ENCODE assay signal across 8 mouse cellular contexts in the genomic region with DNA sequence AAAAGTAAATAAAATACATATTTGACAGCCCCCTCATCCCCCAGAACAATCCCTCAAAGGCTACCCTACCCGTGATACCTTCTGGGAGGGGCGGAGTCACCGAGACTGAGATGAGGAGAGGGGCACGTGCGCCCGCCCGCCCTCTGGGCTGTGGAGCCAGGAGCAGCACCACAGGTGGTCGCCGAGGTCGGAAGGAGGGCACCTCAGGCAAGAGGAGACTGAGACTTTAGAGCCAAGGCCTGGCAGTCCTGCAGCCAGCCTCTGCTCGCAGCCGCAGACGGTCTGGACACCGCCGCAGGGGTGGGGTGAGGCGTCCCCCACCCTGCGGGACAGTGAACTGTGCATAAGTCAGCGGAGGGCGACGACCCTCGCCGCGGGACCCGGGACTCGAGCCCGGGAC. TPM values are rescaled to one million over a fixed set of nuclear protein-coding genes. Genes with fewer than 3 reads are reported as not detected.
DNase-seq lines count a peak whose midpoint lies in the region; ATAC-seq and TF ChIP-seq lines count a peak whose summit lies in the region.

No protein-coding gene starts in this region.

- peak overlapping the region; percentile 83 for H3K27ac ChIP-seq in heart, adult 2 months
- no peak overlapping the region for H3K27ac ChIP-seq in embryonic facial prominence, embryonic 12.5 days
- 0 out of 2 replicates have a peak overlapping the region, but pooled peaks have one; percentile 29 for H3K27ac ChIP-seq in limb, embryonic 15.5 days

- no peaks in the 10 kb centered on the region for H3K36me3 ChIP-seq in heart, adult 2 months (ENCODE audit: control insufficient read depth, insufficient read depth, low read length)
- H3K36me3 ChIP-seq in embryonic facial prominence, embryonic 12.5 days, result no peaks in the 10 kb centered on the region
- H3K36me3 ChIP-seq in limb, embryonic 15.5 days, result no peaks in the 10 kb centered on the region

- H3K4me1 ChIP-seq in heart, adult 2 months (ENCODE audit: control insufficient read depth, insufficient read depth, low read length), result peaks cover 10% of the 10 kb centered on the region
- H3K4me1 ChIP-seq in embryonic facial prominence, embryonic 12.5 days, result peaks cover 66% of the 10 kb centered on the region
- H3K4me1 ChIP-seq in limb, embryonic 15.5 days, result peaks cover 73% of the 10 kb centered on the region

- peak overlapping the region; percentile 25 for H3K9ac ChIP-seq in heart, adult 2 months (ENCODE audit: low read depth, low read length)
- peak overlapping the region; percentile 63 for H3K9ac ChIP-seq in embryonic facial prominence, embryonic 12.5 days
- H3K9ac ChIP-seq in limb, embryonic 15.5 days, result no peak overlapping the region

- WGBS in heart, adult 2 months, result 20% methylated on average over 26 of the region's 26 CpGs
- under 1% methylated on average over 26 of the region's 26 CpGs for WGBS in embryonic facial prominence, embryonic 12.5 days
- WGBS in limb, embryonic 15.5 days, result 4% methylated on average over 26 of the region's 26 CpGs

- H3K4me3 ChIP-seq in heart, adult 2 months, result peak overlapping the region; percentile 9; the same call in 1 of the 2 replicates
- peak overlapping the region; percentile 59 for H3K4me3 ChIP-seq in embryonic facial prominence, embryonic 12.5 days
- H3K4me3 ChIP-seq in limb, embryonic 15.5 days, result peak overlapping the region; percentile 67

- peak overlapping the region; percentile 84 for H3K4me2 ChIP-seq in embryonic facial prominence, embryonic 12.5 days (replicated peaks)
- H3K4me2 ChIP-seq in limb, embryonic 15.5 days, result peak overlapping the region; percentile 72

- no peak for TF ChIP-seq CTCF in heart, adult 2 months (IDR thresholded peaks at IDR 0.05)

- peak in 1 of 2 experiments; percentile 20 for DNase-seq in heart, adult 2 months
- no peak for DNase-seq in heart, postnatal 14 days
- peak; percentile 27 to 31 for DNase-seq in B cell, adult 2 months
- peak; percentile 48 for DNase-seq in thymus, postnatal 25 days
- DNase-seq in right cerebral cortex, adult 18-20 months, result no peak
- no peak for DNase-seq in adrenal gland, adult 18-20 months (ENCODE audit: low spot score in 2 of 2)

- ATAC-seq in embryonic facial prominence, embryonic 12.5 days (ENCODE audit: insufficient number of reproducible peaks, insufficient read depth, low FRiP score, low TSS enrichment), result no peak
- ATAC-seq in limb, embryonic 15.5 days (ENCODE audit: insufficient number of reproducible peaks, low FRiP score, low TSS enrichment, low read depth), result no peak

- H3K27me3 ChIP-seq in heart, adult 2 months (ENCODE audit: control insufficient read depth, insufficient read depth, low read length), result no peaks in the 10 kb centered on the region; the same call in 1 of the 2 replicates
- H3K27me3 ChIP-seq in embryonic facial prominence, embryonic 12.5 days, result peaks cover 49% of the 10 kb centered on the region
- peaks cover 6% of the 10 kb centered on the region; the same call in 1 of the 2 replicates for H3K27me3 ChIP-seq in limb, embryonic 15.5 days

- intact Hi-C loops in heart, adult 2 months (cut with DNase I), result no loop called here
- intact Hi-C loops in heart, postnatal 14 days (cut with DNase I), result no loop called here

- no peak for TF ChIP-seq POLR2A in heart, adult 2 months (IDR thresholded peaks at IDR 0.05; ENCODE audit: insufficient read depth, low read depth, low read length)

- no peaks in the 10 kb centered on the region for H3K79me2 ChIP-seq in heart, adult 2 months (replicated peaks; ENCODE audit: control insufficient read depth, insufficient read depth, low read length)

- TF ChIP-seq EP300 in heart, adult 2 months (IDR thresholded peaks at IDR 0.05; ENCODE audit: insufficient read depth, low read depth, low read length), result no peak

- no peaks in the 10 kb centered on the region for H3K9me3 ChIP-seq in embryonic facial prominence, embryonic 12.5 days
- no peaks in the 10 kb centered on the region for H3K9me3 ChIP-seq in limb, embryonic 15.5 days

RNA-seq across cellular contexts. Expression of gene Gadd45b, which starts 1.8 kb away (rescaled TPM):
- 10 to 100 TPM; 10.9 to 13.9 TPM for total RNA-seq in heart, adult 2 months (2021)
- polyA plus RNA-seq in heart, adult 2 months (2012; rRNA removed), result 10.0 and 10.1 TPM in 2 replicates
- total RNA-seq in heart, postnatal 14 days (2021), result 10 to 100 TPM; 13.6 to 17.2 TPM
- 15.9 and 20.5 TPM in 2 replicates for polyA plus RNA-seq in embryonic facial prominence, embryonic 12.5 days (2016; fragmentation: Nextera tagmentation; extraction: Ambion mirVana)
- 44.4 and 44.7 TPM in 2 replicates for polyA plus RNA-seq in limb, embryonic 15.5 days (2015; fragmentation: Nextera tagmentation; extraction: Ambion mirVana)
- total RNA-seq in adrenal gland, adult 18-20 months (2021), result 10 to 100 TPM; 34.1 to 75.0 TPM

RNA-seq across cellular contexts. Expression of gene Lmnb2, which starts 13.7 kb away (rescaled TPM):
- total RNA-seq in heart, adult 2 months (2021), result 1 to 10 TPM; 3.6 to 5.4 TPM
- polyA plus RNA-seq in heart, adult 2 months (2012; rRNA removed), result 5.4 and 7.4 TPM in 2 replicates
- 1 to 10 TPM; 5.1 to 7.0 TPM for total RNA-seq in heart, postnatal 14 days (2021)
- polyA plus RNA-seq in embryonic facial prominence, embryonic 12.5 days (2016; fragmentation: Nextera tagmentation; extraction: Ambion mirVana), result 70.3 TPM in 2 replicates
- polyA plus RNA-seq in limb, embryonic 15.5 days (2015; fragmentation: Nextera tagmentation; extraction: Ambion mirVana), result 51.6 and 58.2 TPM in 2 replicates
- 10 to 100 TPM; 14.1 to 15.2 TPM for total RNA-seq in adrenal gland, adult 18-20 months (2021)

RNA-seq across cellular contexts. Expression of gene Timm13, which starts 30.9 kb away (rescaled TPM):
- 100 to 1,000 TPM; 126 to 133 TPM for total RNA-seq in heart, adult 2 months (2021)
- polyA plus RNA-seq in heart, adult 2 months (2012; rRNA removed), result 151 and 188 TPM in 2 replicates
- total RNA-seq in heart, postnatal 14 days (2021), result 100 to 1,000 TPM; 145 to 161 TPM
- 308 and 322 TPM in 2 replicates for polyA plus RNA-seq in embryonic facial prominence, embryonic 12.5 days (2016; fragmentation: Nextera tagmentation; extraction: Ambion mirVana)
- polyA plus RNA-seq in limb, embryonic 15.5 days (2015; fragmentation: Nextera tagmentation; extraction: Ambion mirVana), result 312 and 329 TPM in 2 replicates
- 100 to 1,000 TPM; 208 to 219 TPM for total RNA-seq in adrenal gland, adult 18-20 months (2021)

Comparison
In these comparisons a context has a peak if more than half of its experiments do, and no peak if none do; other contexts are left out.
1. DNase-seq: peak in B cell, adult 2 months (2 of 2) and thymus, postnatal 25 days (single experiment); none in heart, postnatal 14 days (0 of 2), right cerebral cortex, adult 18-20 months (single experiment) and adrenal gland, adult 18-20 months (0 of 2).
2. H3K4me3 ChIP-seq: peak in every context shown above with its lines; median percentile 67 in limb, embryonic 15.5 days; 59 in embryonic facial prominence, embryonic 12.5 days; 9 in heart, adult 2 months.